Mouse (Mus musculus) ovary, postnatal 14 days (tissue): ENCODE measurements around the gene Slc45a3.

Source experiments
- DNase-seq: peaks from one replicate; pipeline ENCODE4 v3.0.0; 2022; ENCODE audit warnings: low spot score

Slc45a3 gene

DNA sequence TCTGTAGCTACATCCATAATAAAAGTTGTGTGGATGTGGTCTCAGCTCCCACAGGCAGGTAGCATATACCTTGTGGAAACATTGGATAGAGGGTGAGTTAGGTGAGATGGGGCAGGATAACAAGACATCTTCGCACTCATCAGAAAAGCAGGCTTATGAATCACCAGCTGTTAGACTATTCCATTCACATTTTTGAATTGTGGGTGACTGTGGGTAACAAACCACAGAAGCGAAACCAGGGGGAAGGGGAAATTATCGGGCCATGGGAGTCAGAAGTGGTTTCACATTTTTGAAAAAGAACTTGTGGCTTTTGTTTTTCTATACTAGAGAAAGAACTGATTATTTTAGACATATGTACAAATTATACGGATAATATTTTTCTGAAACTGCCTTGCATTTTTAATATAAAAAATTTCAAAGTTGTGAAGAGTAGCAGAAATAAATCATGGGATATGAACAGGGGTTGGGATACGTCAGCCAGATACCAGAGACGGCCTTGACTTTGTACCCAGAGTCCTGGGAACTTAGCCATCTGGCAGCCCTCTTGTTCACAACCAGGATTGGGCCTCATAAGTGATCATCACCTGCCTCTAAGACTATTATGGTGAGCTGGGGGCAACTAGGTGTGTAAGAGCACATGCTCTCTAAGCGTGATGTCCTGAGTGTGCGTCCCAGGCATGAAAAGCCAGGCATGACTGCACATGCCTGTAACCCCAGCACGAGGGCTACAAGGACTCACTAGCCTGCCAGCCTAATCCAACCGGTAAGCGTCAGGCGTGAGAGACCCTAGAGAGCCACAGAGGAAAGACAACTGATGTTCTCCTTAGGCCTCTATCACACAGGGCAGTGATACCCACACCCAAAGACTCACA, 30.6 kb downstream of the Slc45a3 start:
- DNase-seq = no peak

DNA sequence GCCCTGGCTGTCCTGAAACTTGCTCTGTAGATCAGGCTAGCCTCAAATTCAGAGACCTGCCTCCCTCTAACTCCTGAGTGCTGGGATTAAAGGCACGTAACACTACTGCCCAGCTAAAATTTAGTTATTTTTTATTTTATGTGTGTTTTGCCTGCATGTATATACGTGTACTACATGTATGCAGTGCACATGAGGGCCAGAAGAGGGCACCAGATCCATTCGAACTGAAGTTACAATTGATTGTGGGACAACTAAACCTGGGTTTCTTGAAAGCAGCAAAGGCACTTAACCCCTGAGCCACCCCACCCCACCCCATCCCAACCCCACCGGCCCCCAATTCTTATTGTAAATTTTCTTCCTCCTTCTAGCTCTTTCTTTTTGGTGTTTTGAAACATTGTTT, 32.3 kb downstream of the Slc45a3 start:
- DNase-seq = peak; percentile 36

- no peak for DNase-seq
Measured at GRCm38 (mm10) chr1:132000506-132000905, 37.7 kb downstream of the Slc45a3 start.

GRCm38 (mm10) chr1:132001880-132002330, 39.1 kb downstream of the Slc45a3 start:
- DNase-seq = no peak

- DNase-seq = no peak
Measured at GRCm38 (mm10) chr1:132003111-132003510, 40.3 kb downstream of the Slc45a3 start.

- no peak for DNase-seq
Measured at GRCm38 (mm10) chr1:132003817-132004216, 41.0 kb downstream of the Slc45a3 start.

DNA sequence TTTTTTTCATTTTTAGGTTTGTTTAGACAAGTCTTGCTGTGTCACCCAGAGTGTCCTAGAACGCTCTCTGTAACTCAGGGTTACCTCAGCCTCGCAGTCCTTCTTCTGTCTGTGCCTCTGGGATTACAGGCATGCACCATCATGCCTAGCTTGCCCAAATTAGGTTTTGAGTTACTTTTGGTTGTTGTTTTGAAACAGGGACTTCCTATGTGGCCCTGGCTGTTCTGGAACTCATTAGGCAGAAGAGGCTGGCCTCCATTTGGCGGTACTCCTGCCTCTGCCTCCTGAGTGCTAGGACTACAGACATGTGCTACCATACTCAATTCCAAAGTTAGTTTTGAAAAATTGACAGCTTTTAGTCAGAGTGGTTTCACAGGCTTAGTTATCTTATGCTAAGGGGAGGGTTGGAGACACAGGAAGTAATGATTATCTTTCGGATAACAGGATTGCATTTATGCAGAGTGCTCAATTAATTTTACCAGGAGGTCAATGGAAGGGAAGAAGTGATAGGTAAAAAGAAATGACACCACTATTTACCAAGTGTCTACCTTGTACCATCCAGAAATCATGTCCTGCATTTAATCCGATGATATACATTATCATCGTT, 41.9 kb downstream of the Slc45a3 start:
- DNase-seq = no peak

DNA sequence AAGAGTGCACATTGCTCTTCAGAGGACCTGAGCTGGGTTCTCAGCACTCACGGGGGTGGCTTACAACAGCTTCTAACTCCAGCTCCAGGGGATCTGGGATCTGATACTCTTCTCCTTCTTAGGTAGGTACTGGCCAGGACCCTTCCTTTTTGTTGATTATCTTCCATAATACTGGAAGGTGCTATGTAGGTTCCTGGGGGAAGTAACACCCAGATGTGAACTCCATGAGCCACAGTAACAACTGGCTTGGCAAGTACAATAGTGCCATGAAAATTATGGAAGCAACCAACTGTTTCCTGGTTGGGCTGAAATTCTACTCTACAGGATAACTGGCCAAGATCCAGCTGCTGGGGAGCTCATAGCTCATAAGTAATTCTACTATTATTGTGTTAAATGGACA, 42.7 kb downstream of the Slc45a3 start:
- no peak for DNase-seq

- no peak for DNase-seq
Measured at GRCm38 (mm10) chr1:132006046-132006445, 43.3 kb downstream of the Slc45a3 start.

DNA sequence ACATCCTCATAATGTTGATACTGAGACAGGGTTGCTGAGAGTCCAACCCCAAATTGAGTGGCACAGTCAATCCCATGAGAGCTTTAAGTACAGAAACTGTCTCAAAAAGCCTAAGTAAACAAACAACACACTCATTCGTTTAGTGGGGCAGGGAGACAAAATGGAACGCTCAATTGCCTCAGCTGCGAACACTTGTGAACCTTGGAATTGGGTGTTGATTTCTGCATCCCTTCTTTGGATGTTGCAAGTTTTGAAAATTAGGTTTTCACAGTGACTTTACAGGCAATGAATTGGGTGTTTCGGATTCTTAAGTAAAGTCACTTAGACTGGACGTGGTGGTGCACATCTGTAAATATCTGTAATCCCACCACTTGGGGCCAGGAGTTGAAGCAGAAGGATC, 44.0 kb downstream of the Slc45a3 start:
- no peak for DNase-seq

- DNase-seq = peak; percentile 86
Measured at GRCm38 (mm10) chr1:132007282-132007815, 44.6 kb downstream of the Slc45a3 start, which contains the start of gene Elk4. Gene Elk4 (plus strand): TSS chr1:132007607.

GRCm38 (mm10) chr1:132007828-132008827, 45.4 kb downstream of the Slc45a3 start:
- DNase-seq = peak; percentile 80

- no peak for DNase-seq
Measured at GRCm38 (mm10) chr1:132008881-132009644, 46.3 kb downstream of the Slc45a3 start.

DNA sequence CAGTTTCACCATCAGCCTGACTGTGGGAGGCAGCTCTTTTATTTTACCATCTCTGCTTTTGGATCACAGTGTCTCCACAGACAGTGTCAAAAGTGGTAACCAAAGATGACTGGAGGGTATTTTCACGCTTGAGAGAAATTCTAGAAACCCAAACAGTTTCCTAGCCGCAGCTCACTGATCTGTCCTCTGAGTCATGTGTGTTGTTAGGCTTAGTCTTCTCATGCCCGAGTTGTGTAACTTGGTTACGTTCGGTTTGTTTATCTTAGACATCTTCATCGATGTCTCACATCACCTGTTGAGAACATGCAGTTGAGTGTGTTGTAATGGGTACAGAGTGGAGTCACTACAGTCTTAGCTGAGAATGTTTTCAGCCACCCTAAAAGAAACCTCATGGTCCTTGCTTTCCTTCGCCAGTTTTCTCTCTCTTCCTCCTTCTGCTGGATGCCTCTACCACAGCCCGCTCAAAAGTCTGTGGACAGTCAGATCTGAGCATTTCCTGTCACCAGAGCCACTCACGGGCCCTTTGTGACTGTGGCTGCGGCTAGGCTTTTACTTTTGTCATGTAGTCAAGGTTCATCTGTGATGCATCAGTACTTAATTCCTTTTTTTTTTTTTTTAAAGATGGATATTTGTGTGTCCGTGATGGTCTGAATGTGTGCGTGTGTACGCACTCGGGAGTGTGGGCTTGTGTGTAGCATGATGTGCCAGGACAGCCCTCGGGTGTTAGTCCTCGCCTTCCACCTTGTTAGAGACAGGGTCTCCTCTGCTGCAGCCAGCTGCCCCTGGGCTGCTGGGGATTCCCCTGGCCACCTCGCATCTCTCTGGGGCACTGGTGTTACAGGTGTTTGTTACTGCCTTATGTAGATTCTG, 48.1 kb downstream of the Slc45a3 start:
- no peak for DNase-seq

DNA sequence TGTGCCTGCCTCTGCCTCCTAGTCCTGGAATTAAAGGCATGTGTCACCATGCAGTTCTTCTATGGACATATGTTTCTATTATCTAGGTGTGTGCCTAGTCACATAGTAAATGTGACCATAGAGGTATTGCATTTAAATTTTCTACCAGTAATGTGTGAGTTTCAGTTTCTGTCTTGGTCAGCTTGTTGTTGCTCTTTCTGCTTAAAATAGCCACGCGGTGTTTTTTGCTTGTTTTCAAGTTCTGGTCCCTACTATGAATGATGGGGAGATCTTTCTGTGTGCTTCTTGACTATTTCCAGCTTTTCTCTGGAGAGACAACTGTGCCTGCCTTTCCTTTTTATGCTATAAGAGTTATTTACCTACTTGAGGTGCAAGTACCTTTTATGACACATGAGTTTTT, 49.0 kb downstream of the Slc45a3 start:
- no peak for DNase-seq

DNA sequence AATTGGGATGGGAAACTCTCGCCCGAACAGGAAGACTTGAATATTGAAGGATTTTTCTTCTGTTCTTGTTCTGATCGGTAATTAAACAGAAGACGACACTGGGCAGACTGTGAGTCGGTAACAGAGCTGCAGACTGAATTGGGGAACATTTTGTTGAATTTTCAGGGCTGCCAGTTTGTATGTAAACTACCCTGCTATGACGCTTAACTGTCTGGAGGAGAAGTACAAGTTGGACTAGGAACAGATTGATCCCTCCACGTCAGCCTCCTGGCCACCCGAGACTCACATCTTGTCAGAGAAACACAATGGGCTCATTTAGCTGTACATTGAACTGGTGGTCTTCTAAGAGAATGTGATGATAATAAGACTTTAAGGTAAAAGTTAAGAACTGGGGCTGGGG, 50.1 kb downstream of the Slc45a3 start:
- DNase-seq = no peak

DNA sequence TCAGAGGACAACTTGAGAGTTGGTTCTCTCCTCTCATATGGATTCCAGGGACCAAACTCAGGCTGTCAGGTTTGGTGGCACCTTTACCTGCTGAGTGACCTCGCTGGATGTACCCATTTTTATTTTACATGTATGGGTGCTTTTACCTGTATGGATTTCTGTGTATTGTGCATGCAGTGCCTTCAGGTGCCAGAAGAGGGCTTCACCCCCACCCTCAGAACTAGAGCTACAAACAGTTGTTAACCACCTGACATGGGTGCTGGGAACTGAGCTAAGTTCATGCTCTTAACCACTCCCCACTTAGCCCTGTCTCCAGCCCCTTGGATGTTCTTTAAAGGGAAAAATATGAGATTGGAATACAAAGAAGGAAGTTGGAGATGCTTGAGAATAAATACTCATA, 52.0 kb downstream of the Slc45a3 start:
- DNase-seq = no peak

DNA sequence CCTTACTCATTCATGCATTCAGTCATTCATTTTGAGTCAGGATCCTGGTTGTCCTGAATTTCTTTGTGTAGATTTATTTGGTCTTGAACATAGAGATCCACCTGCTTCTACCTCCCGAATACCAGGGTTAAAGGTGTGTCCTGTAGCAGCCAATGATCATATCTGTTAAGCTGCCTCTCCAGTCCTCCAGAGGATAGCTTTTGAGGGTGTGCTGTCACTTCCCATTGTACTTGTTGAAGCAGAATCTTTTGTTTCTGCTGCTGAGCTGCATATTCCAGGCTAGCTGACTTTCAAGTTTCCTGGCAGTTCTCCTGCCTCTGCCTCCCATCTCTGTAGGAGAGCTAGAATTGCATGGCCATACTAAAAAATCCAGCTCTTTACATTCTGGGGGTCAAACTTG, 53.9 kb downstream of the Slc45a3 start:
- DNase-seq = no peak

DNA sequence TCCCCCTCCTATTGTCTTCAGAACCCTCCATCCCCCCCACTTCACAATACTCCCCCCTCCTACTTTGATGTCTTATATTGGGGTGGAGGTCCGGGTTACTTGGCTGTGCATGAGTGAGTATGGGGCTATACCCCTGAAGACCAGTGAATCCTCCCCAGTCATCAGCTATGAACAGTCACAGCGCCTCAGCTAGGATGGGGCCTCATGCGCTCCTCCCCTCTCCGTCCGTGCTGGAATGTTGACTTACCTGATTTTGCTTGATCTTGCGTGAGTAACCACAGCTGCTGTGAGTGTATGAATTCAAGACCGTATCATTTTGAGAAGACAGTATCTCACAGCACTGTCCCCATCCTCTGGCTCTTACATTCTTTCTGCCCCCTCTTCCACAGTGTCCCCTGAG, 57.1 kb downstream of the Slc45a3 start:
- no peak for DNase-seq

DNA sequence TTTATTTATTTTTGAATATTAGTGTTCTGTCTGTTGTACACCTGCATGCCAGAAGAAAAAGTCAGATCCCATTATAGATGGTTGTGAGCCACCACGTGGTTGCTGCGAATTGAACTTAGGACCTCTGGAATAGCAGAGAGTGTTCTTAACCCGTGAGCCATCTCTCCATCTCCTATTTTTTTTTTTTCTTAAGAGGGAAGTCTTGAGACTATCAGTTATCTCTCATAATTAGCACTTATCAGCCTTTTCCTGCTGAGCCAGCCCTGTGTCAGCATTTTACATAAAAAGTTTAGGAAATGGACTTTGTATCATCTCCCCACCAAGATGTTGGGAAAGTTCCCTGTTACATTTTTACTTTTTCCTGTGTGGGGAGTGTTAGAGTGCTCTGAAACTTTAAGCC, 59.3 kb downstream of the Slc45a3 start:
- DNase-seq = no peak
